25 mouse cellular contexts compared by ENCODE assay signal in genomic region chr2:150822987-150823386, GRCm38 (mm10). TPM values are rescaled to one million over a fixed set of nuclear protein-coding genes. Genes with fewer than 3 reads are reported as not detected.
DNase-seq lines count a peak whose midpoint lies in the region; ATAC-seq lines count a peak whose summit lies in the region.
"Had no signal": no experiment of that assay in that cellular context is flagged by ENCODE, and none has a peak within 500 bp of the region (broad histone marks: within the 10 kb centered on the region; RNA-seq: fewer than 3 reads in every experiment).

No protein-coding gene starts in this region.

- peak; percentile 77 for ATAC-seq in granulocyte monocyte progenitor cell, adult 5-6 weeks (replicated peaks; ENCODE audit: poor library complexity, severe bottlenecking)
- peak; percentile 68 for ATAC-seq in megakaryocyte progenitor cell, adult 5-6 weeks (replicated peaks; ENCODE audit: poor library complexity)
- no peak for ATAC-seq in frontal cortex, adult (ENCODE audit: low TSS enrichment)
- ATAC-seq: forebrain, embryonic 14.5 days; hindbrain, postnatal 0 days; intestine, embryonic 16.5 days; lung, postnatal 0 days; midbrain, embryonic 15.5 days had no signal

- DNase-seq in adrenal gland, postnatal 14 days = peak; percentile 29
- DNase-seq in adrenal gland, postnatal 10 days = no peak
- peak; percentile 10 for DNase-seq in Muller cell, postnatal 12 days (ENCODE audit: inconsistent ontology term)
- no peak for DNase-seq in gastrocnemius, postnatal 14 days
- DNase-seq: cerebellum, adult 11 months; cerebellum, adult 9-10 months; cerebellum, postnatal 36 days; embryo, embryonic 11 days; gastrocnemius, adult 2 months; heart, postnatal 14 days; kidney, adult 9 months; kidney, postnatal 14 days; left cerebral cortex, postnatal 4 days; lung, postnatal 4 days; right cerebral cortex, adult 18-20 months; spleen, adult 18-20 months; thymus, postnatal 14 days had no signal

- intact Hi-C loops in gastrocnemius, postnatal 14 days (cut with DNase I; ENCODE audit: low total_unique reads) = no loop called here

RNA-seq across cellular contexts. Expression of gene Pygb, which starts 36.5 kb away (rescaled TPM):
- 41.7 and 45.3 TPM in 2 replicates for total RNA-seq in adrenal gland, postnatal 14 days (2021)
- total RNA-seq in adrenal gland, postnatal 10 days (2021) = 10 to 100 TPM; 46.8 to 51.4 TPM
- 18.3 and 18.9 TPM in 2 replicates for total RNA-seq in granulocyte monocyte progenitor cell, adult 5-6 weeks (2014; fragmentation: Nextera tagmentation)
- 25.9 and 40.1 TPM in 2 replicates for total RNA-seq in granulocyte monocyte progenitor cell, adult 5-6 weeks (2017)
- total RNA-seq in megakaryocyte progenitor cell, adult 5-6 weeks (2015) = 8.5 and 8.7 TPM in 2 replicates
- 24.0 and 33.9 TPM in 2 replicates for total RNA-seq in megakaryocyte progenitor cell, adult 5-6 weeks (2017)
- total RNA-seq in gastrocnemius, postnatal 14 days (2021) = 10 to 100 TPM; 10.6 to 12.3 TPM

Comparison
In these comparisons a context has a peak if more than half of its experiments do, and no peak if none do; other contexts are left out.
1. DNase-seq: peak in adrenal gland, postnatal 14 days (single experiment) and Muller cell, postnatal 12 days (single experiment); none in adrenal gland, postnatal 10 days (single experiment) and gastrocnemius, postnatal 14 days (single experiment).